Mouse (Mus musculus) E14TG2a.4 (cell line): Measurements from ENCODE around the gene Slc7a4.
"Not testable (repeated sequence)": the region's sequence is repeated elsewhere in the genome, so short reads cannot be mapped to it uniquely, and the experiment has no call there.

Experiments
- H3K27me3 ChIP-seq: 2 replicates; pipeline ENCODE4 v1.6.1; 2014; ENCODE audit warnings: low read length, control low read depth; ENCODE audit not compliant: insufficient read depth
- H3K36me3 ChIP-seq: 2 replicates; pipeline ENCODE4 v1.6.1; 2014; ENCODE audit warnings: low read length, control low read depth; ENCODE audit not compliant: insufficient read depth
- H3K4me1 ChIP-seq: replicated peaks from 2 replicates; pipeline ENCODE4 v1.6.1; 2014; ENCODE audit warnings: low read depth, low read length, control low read depth
- H3K4me3 ChIP-seq: replicated peaks from 2 replicates; pipeline ENCODE4 v1.5.1; 2014; ENCODE audit warnings: mild to moderate bottlenecking, low read length
- H3K9me3 ChIP-seq: 2 replicates; pipeline ENCODE4 v1.6.1; 2014; ENCODE audit warnings: low read length, control low read depth
- CTCF ChIP-seq: conservative IDR thresholded peaks from 2 replicates; pipeline ENCODE4 v1.5.1; 2014; ENCODE audit warnings: low read length
- NANOG ChIP-seq: IDR thresholded peaks from 2 replicates; pipeline ENCODE4 v1.6.1; 2014; ENCODE audit warnings: borderline replicate concordance, low read length, mixed read lengths
- POU5F1 ChIP-seq: IDR thresholded peaks from 2 replicates; pipeline ENCODE4 v1.6.1; 2014; ENCODE audit warnings: low read length, borderline replicate concordance

The Slc7a4 gene

DNA sequence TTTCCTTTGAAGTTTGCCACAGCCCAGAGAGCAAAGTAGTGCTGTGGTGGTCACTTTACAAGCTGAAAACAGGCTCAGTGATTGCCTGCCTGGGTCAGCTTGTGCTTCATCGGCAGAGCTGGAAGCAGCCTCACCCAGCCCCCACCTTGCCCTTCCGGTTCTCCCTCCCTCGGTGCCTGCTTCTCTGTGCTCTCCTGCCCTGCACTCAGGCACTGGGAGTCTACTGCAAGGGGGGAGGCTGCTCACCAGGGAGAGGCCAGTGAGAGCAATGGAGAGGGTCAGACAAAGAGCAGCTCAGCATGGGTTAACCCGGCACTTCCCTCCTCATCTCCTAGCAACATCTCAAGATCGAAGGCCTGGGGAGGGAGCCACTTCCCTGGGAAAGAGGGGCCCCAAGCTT is 24.2 kb downstream of the Slc7a4 start:
- TF ChIP-seq CTCF (no peak), NANOG (no peak), POU5F1 (no peak)
- Histone ChIP-seq H3K4me3 (peak overlapping the region; percentile 62), H3K9me3 (no peaks in the 10 kb centered on the region), H3K4me1 (peaks cover 61% of the 10 kb centered on the region), H3K27me3 (peaks cover 43% of the 10 kb centered on the region), H3K36me3 (no peaks in the 10 kb centered on the region)

GRCm38 (mm10) chr16:17557947-17558480 is 25.0 kb downstream of the Slc7a4 start:
- peaks cover 69% of the 10 kb centered on the region for H3K4me1 ChIP-seq
- no peaks in the 10 kb centered on the region for H3K9me3 ChIP-seq
- peak overlapping the region; percentile 62 for H3K4me3 ChIP-seq
- peaks cover 36% of the 10 kb centered on the region for H3K27me3 ChIP-seq
- H3K36me3 ChIP-seq = no peaks in the 10 kb centered on the region
- TF ChIP-seq NANOG = no peak
- TF ChIP-seq CTCF = peak; percentile 99

DNA sequence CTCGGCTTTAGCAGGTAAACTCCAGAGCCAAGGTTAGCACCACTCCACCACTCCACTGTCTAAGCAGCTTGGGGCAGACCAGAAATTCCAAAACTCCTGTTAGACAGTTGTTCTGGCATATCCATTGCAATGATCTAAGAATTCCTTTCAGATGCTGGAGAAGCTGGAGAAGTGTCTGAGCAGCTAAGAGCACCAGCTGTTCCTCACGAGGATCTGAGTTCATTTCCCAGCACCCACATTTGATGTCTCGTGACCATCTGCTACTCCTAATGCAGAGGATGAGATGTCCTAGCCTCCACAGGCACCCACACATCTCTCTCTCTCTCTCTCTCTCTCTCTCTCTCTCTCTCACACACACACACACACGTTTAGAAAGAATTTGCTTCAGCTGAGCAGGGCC is 26.1 kb downstream of the Slc7a4 start:
- no peak overlapping the region for H3K4me3 ChIP-seq
- TF ChIP-seq NANOG (no peak), POU5F1 (no peak)
- H3K4me1 ChIP-seq = peaks cover 64% of the 10 kb centered on the region
- peaks cover 24% of the 10 kb centered on the region for H3K27me3 ChIP-seq
- no peaks in the 10 kb centered on the region for H3K36me3 ChIP-seq
- no peaks in the 10 kb centered on the region for H3K9me3 ChIP-seq

DNA sequence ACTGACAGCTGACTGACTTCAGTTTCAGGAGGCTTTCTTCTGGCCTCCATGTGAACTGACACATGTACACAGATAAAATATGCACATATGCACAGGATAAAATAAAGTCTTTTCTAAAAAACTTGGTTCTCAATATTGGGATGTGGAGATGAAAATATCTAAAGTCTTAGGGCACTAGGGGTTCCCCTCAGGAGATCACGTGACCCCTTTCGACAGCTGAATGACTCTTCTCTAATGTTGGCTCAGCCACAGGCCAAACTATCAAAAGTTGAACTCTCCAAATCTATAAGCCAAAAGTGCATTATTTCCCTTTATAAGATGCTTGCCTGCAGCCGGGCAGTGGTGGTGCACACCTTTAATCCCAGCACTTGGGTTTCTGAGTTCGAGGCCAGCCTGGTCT is 26.8 kb downstream of the Slc7a4 start:
- Histone ChIP-seq H3K9me3 (no peaks in the 10 kb centered on the region), H3K4me3 (no peak overlapping the region), H3K27me3 (peaks cover 23% of the 10 kb centered on the region), H3K4me1 (peaks cover 57% of the 10 kb centered on the region), H3K36me3 (no peaks in the 10 kb centered on the region)
- no peak for TF ChIP-seq POU5F1
- TF ChIP-seq CTCF = no peak
- TF ChIP-seq NANOG = no peak

GRCm38 (mm10) chr16:17554702-17555101 is 28.3 kb downstream of the Slc7a4 start:
- peaks cover 49% of the 10 kb centered on the region for H3K4me1 ChIP-seq
- peaks cover 17% of the 10 kb centered on the region for H3K27me3 ChIP-seq
- peak overlapping the region; percentile 75 for H3K4me3 ChIP-seq
- not testable (repeated sequence) for H3K36me3 ChIP-seq, H3K9me3 ChIP-seq

DNA sequence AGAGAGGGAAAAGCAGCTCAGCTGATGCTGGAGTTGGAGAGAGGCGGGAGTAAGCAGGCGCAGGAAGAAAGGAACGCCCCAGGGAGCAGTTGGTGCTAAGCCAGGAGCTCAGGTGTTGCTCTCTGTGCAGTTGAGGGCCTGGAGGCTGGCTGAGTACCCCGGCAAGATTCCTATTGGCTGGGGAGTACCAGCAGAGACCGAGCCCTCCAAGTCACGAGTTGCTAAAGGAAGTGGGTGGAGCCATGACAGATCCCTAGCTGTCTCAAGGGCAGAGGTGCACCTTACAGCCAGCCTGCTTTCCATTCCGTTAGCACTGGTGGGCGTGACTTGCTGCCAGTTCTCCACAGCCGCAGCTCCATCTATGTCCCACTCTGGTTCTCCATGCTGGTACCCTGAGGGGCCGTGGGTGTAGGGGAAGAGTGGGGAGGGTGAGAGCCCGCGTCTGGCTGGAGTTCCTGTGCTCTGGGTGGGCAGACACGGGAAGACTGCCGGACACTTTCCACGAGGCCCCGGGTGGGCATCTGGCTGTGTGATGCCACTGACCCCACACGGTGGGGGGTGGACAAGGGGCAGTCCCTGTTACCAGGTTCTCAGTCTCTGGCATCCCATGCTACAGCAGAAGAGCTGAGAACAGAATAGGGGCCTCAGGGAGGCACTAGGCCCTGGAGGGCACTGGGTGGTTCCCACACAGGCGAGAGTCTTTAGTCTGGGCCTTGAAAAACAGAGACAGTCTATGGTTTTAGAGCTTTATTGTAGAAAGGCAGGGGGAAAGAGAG is 28.9 kb downstream of the Slc7a4 start:
- Histone ChIP-seq H3K27me3 (peaks cover 14% of the 10 kb centered on the region), H3K36me3 (no peaks in the 10 kb centered on the region), H3K4me1 (peaks cover 47% of the 10 kb centered on the region), H3K9me3 (no peaks in the 10 kb centered on the region), H3K4me3 (peak overlapping the region; percentile 75)
- TF ChIP-seq NANOG (no peak), POU5F1 (no peak), CTCF (no peak)

DNA sequence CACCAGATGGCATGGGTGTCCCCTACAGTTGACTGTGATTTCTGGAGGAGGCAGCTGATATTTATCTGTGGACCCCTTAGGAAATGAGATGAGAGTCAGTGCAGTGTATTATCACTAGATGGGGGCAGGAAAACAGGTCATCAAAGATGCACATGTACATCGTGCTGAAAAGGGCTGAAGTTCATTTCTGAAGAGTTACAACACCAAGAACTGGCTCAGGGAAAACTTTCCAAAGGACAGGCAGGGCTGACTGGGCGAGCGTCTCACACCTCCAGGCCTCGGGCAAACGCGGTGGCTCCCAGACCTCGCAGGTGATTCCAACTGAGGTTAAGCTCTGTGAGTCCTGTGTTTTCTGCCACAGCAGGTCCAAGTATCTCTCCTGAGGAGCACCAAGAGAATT is 30.2 kb downstream of the Slc7a4 start:
- TF ChIP-seq CTCF (no peak), POU5F1 (no peak), NANOG (no peak)

GRCm38 (mm10) chr16:17542632-17543031 is 40.4 kb downstream of the Slc7a4 start:
- no peak overlapping the region for H3K4me3 ChIP-seq
- no peaks in the 10 kb centered on the region for H3K4me1 ChIP-seq
- H3K27me3 ChIP-seq = peaks cover 25% of the 10 kb centered on the region
- no peaks in the 10 kb centered on the region for H3K36me3 ChIP-seq
- H3K9me3 ChIP-seq = no peaks in the 10 kb centered on the region; the same call in 1 of the 2 replicates
- TF ChIP-seq POU5F1 = no peak
- no peak for TF ChIP-seq NANOG
- TF ChIP-seq CTCF = no peak

More for the DNA sequence above, 30.2 kb downstream of the Slc7a4 start:
- H3K9me3 ChIP-seq = no peaks in the 10 kb centered on the region
- peaks cover 37% of the 10 kb centered on the region for H3K4me1 ChIP-seq
- H3K36me3 ChIP-seq = no peaks in the 10 kb centered on the region
- peaks cover 14% of the 10 kb centered on the region for H3K27me3 ChIP-seq
- no peak overlapping the region for H3K4me3 ChIP-seq

GRCm38 (mm10) chr16:17536584-17536983 is 46.4 kb downstream of the Slc7a4 start:
- H3K27me3 ChIP-seq = peaks cover 18% of the 10 kb centered on the region
- H3K36me3 ChIP-seq = no peaks in the 10 kb centered on the region
- no peak overlapping the region for H3K4me3 ChIP-seq
- TF ChIP-seq POU5F1 (no peak), NANOG (no peak), CTCF (no peak)
- H3K9me3 ChIP-seq = no peaks in the 10 kb centered on the region
- peaks cover 16% of the 10 kb centered on the region for H3K4me1 ChIP-seq
